Mouse (Mus musculus): Measurements from ENCODE around the gene Plod1. TPM values are rescaled to one million over a fixed set of nuclear protein-coding genes. Genes with fewer than 3 reads are reported as not detected.
A peak's percentile ranks its signal among the peaks of the same experiment; 100 is the strongest.

The Plod1 gene
- 46.3 and 48.4 TPM in 2 replicates for polyA plus RNA-seq (2015; fragmentation: Nextera tagmentation; extraction: Ambion mirVana)

DNA sequence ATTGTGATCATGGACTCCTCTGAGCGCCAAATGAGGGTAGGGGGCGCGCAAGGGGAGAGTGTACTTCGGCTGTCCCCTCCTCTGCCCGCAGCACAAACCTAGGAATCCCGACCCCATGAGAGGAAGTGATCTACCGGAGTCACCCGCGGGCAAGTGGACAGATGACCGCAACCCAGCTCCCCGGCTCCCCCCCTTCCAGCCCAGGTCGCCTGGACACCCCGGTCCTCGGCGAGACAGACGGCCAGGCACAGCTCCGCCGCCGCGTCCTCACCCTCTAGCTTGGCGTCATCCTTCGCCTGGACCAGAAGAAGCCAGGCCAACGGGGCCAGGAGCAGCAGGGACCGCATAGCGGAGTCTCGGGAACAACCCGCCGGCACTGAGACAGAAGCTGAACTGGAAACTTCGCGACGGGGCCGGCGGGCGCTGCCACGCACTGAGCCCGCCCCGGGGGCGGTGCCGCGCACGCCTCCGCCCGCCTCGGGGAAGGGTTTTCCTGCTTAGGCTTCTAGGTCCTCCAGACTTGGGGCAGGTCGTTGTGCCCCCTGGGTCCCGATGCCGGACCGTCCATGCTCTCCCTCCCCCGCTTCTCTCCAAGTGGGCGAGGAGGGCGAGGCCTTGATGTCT lies at the start of gene Plod1:
Gene Plod1 (minus strand): TSS at position 437 of the 624 bp plus-strand sequence.
- no peaks in the 10 kb centered on the region for H3K9me3 ChIP-seq
- H3K9ac ChIP-seq, result peak within 1 kb of the TSS; percentile 72
- peaks cover 33% of the 10 kb centered on the region for H3K4me1 ChIP-seq
- no peaks in the 10 kb centered on the region for H3K36me3 ChIP-seq
- H3K4me2 ChIP-seq, result peak within 1 kb of the TSS; percentile 75
- H3K4me3 ChIP-seq, result peak within 1 kb of the TSS; percentile 56
- ATAC-seq (ENCODE audit: borderline replicate concordance, extremely low read depth, low FRiP score, low TSS enrichment), result peak; percentile 67
- H3K27ac ChIP-seq, result peak within 1 kb of the TSS; percentile 56
- WGBS, result under 1% methylated on average over 46 of the region's 51 CpGs
- no peaks in the 10 kb centered on the region for H3K27me3 ChIP-seq

DNA sequence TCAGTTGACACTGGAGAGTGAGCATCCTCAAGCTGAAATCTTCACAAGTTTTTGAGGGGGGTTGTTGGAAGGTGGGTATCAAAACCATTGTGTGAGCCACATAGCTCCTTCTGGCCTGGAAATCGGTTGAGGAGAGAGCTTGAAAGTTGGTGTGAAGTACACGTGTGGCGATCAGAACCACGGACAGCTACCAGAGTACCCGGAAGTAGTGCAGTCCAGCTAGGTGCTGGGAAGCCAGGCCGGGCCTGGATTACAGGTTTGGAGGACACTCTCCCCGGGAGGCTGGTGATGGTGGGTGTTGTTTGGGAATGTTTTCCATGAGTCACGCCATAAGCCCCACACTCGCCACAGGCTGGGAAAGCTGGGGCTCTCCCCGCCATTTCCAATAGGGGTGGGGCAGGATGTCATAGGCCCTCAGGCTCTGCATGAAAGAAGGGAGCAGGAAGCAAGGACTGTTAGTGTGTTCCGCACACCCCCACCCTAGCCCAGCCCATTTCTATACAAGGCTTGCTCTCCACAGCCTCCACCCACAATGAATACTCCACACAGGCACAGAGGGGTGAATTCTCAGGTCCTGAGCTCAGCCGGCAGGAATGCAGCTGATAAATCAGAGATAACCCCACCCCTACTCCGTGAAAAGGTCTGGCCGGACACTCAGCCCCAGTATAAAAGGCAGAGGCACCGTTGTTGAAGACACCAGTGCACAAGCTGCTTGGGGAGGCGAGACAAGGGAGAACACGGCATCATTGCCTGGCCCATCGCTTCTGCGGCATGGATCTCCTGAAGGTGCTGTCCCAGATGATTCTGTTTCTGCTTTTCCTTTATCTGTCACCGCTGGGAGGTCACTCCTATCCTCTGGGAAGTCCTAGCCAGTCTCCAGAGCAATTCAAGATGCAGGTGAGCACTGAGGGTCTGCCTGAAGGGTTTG lies 48.9 kb upstream of the Plod1 start, which contains the start of gene Nppb:
Gene Nppb (plus strand): TSS at position 584 of the 928 bp plus-strand sequence.
- no peak within 1 kb of the TSS for H3K27ac ChIP-seq
- WGBS, result 26% methylated on average over 20 of the region's 20 CpGs
- H3K9ac ChIP-seq, result no peak within 1 kb of the TSS
- H3K4me3 ChIP-seq, result no peak within 1 kb of the TSS
- no peaks in the 10 kb centered on the region for H3K27me3 ChIP-seq
- H3K4me1 ChIP-seq, result no peaks in the 10 kb centered on the region
- H3K4me2 ChIP-seq, result no peak within 1 kb of the TSS
- H3K9me3 ChIP-seq, result no peaks in the 10 kb centered on the region
- ATAC-seq (ENCODE audit: borderline replicate concordance, extremely low read depth, low FRiP score, low TSS enrichment), result peak; percentile 31; the same call in 1 of the 2 replicates
- H3K36me3 ChIP-seq, result no peaks in the 10 kb centered on the region

DNA sequence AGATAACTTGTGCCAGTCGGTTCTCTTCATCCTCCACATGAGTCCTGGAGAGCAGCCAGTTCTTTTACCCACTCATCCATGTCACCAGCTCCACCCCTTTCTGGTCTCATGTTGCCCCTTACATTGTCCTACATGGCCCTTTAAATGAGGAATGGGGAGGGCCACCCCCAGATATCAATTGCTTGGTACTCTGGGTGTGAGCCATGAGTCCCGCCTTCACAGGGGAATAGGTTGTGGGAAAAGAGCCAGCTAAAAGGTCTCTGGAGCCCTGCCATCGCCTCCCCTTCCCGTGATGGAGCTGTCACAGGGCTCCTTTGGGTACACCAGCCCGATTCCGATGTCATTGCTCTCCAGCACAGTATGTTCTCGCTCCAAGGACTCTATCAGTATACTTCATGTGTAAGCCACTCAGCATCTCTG lies 42.9 kb upstream of the Plod1 start:
- H3K9me3 ChIP-seq, result no peaks in the 10 kb centered on the region
- no peak overlapping the region for H3K4me2 ChIP-seq
- H3K9ac ChIP-seq, result no peak overlapping the region
- H3K27me3 ChIP-seq, result no peaks in the 10 kb centered on the region
- 72% methylated on average over 7 of the region's 7 CpGs for WGBS
- no peak overlapping the region for H3K4me3 ChIP-seq
- H3K27ac ChIP-seq, result no peak overlapping the region
- H3K4me1 ChIP-seq, result no peaks in the 10 kb centered on the region
- H3K36me3 ChIP-seq, result no peaks in the 10 kb centered on the region
- no peak for ATAC-seq (ENCODE audit: borderline replicate concordance, extremely low read depth, low FRiP score, low TSS enrichment)

DNA sequence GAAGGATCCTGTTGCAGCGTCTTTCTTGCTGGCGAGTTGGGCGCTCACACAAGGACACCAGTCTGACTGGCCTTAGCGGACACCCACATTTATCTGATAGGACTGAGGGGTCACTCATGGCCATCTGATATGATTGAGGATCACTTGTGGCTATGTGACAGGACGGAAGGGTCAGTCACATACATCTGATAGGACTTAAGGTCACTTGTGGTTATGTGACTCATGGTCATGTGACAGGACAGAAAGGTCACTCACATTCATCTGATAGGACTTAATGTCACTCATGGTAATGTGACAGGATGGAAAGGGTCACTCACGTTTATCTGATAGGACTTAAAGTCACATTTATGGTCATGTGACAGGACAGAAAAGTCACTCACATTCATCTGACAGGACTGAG lies 41.8 kb upstream of the Plod1 start:
- H3K9ac ChIP-seq, result no peak overlapping the region
- no peak for ATAC-seq (ENCODE audit: borderline replicate concordance, extremely low read depth, low FRiP score, low TSS enrichment)
- no peak overlapping the region for H3K4me2 ChIP-seq
- 87% methylated on average over 6 of the region's 6 CpGs for WGBS
- H3K27me3 ChIP-seq, result no peaks in the 10 kb centered on the region
- H3K9me3 ChIP-seq, result no peaks in the 10 kb centered on the region
- no peaks in the 10 kb centered on the region for H3K4me1 ChIP-seq
- H3K36me3 ChIP-seq, result no peaks in the 10 kb centered on the region
- H3K27ac ChIP-seq, result no peak overlapping the region
- no peak overlapping the region for H3K4me3 ChIP-seq

DNA sequence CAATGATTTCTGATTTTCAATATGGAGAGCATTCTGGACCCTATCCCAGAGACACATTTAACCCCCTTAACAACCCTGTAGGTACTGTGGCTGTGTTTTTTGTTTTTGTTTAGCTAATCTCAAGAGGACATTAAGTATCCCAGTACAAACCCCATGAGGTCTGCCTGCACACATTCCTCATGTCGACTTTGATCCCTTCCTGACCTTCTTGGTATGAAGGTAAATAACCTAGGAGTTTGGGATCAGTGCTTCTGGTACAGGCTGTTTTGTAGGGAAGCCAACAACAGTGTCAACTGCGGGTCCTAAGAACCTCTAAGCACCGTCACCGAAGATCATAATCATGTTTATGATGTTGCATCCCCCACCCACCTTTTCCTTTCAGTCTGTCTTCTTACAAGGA lies 41.2 kb upstream of the Plod1 start:
- Histone ChIP-seq H3K4me3 (no peak overlapping the region), H3K27ac (no peak overlapping the region), H3K36me3 (no peaks in the 10 kb centered on the region), H3K4me2 (no peak overlapping the region), H3K4me1 (no peaks in the 10 kb centered on the region), H3K9ac (no peak overlapping the region), H3K27me3 (no peaks in the 10 kb centered on the region), H3K9me3 (no peaks in the 10 kb centered on the region)
- WGBS, result 72% methylated on average over 4 of the region's 4 CpGs
- no peak for ATAC-seq (ENCODE audit: borderline replicate concordance, extremely low read depth, low FRiP score, low TSS enrichment)

DNA sequence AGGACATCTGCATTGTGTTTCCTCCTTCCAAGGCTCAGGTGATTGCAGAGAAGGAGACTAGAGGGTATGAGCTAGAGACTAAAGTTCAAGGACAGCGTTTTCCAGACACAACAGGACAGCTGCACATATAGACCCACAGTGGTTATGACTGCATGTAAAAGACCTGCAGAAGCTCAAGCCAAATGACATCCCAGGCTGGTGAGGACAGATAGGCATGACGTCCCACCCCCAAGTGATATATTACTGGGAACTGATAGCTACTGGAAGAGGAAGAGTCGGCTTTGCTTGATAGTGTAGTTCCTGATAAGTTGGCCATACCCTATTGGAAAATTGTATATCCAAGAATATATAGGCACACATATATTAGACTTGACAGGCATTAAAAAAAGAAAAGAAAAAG lies 39.7 kb upstream of the Plod1 start:
- ATAC-seq (ENCODE audit: borderline replicate concordance, extremely low read depth, low FRiP score, low TSS enrichment), result no peak
- Histone ChIP-seq H3K4me2 (no peak overlapping the region), H3K4me1 (no peaks in the 10 kb centered on the region), H3K9me3 (no peaks in the 10 kb centered on the region), H3K27me3 (no peaks in the 10 kb centered on the region), H3K4me3 (no peak overlapping the region), H3K27ac (no peak overlapping the region), H3K9ac (no peak overlapping the region), H3K36me3 (no peaks in the 10 kb centered on the region)
- WGBS, result 68% methylated on average over 3 of the region's 3 CpGs

DNA sequence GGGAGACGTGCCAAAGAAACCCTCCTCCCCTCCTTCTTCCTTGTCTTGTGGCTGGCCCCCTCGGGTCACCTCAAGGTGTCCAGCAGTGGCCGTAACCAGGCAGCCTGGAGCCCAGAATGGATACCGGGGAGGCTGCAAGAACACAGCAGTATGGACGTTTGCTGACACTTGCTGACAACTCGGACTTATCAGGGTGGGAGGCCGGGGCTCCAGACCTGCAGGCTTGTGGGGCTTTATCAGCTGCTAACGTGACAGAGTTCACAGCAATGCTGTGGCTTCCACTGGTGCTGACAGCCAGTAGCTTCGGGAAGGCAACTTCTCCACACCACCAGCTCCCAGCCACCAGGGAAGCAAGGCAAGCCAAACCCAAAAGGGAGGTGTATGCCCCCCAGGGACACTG lies 32.8 kb upstream of the Plod1 start:
- no peak overlapping the region for H3K27ac ChIP-seq
- H3K4me1 ChIP-seq, result no peaks in the 10 kb centered on the region
- no peaks in the 10 kb centered on the region for H3K9me3 ChIP-seq
- 21% methylated on average over 8 of the region's 9 CpGs for WGBS
- H3K4me2 ChIP-seq, result no peak overlapping the region
- H3K4me3 ChIP-seq, result no peak overlapping the region
- H3K9ac ChIP-seq, result no peak overlapping the region
- ATAC-seq (ENCODE audit: borderline replicate concordance, extremely low read depth, low FRiP score, low TSS enrichment), result no peak
- no peaks in the 10 kb centered on the region for H3K36me3 ChIP-seq
- no peaks in the 10 kb centered on the region for H3K27me3 ChIP-seq

DNA sequence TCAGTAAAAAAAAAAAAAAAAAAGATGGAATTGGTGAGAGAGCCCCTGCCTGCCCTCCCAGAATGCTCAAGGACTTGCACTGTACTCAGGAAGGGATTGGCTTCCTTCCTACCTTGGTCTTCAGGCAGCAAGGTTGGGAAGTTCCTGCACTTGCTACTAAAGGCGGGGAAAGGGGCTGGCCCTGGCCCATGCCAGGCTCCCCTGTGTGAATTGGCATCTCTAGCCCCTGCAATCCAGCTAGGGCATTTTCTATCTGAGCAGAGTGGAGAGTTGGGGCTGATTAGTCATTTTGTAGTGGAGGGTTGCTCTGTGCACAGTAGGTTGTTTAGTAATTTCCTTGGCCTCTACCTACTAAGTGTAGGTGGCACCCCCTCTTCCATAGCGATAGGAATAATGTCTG lies 32.2 kb upstream of the Plod1 start:
- Histone ChIP-seq H3K4me2 (no peak overlapping the region), H3K9ac (no peak overlapping the region), H3K9me3 (no peaks in the 10 kb centered on the region), H3K36me3 (no peaks in the 10 kb centered on the region), H3K27me3 (no peaks in the 10 kb centered on the region), H3K4me3 (no peak overlapping the region), H3K4me1 (no peaks in the 10 kb centered on the region), H3K27ac (no peak overlapping the region)
- WGBS, result 63% methylated on average over 2 of the region's 2 CpGs
- ATAC-seq (ENCODE audit: borderline replicate concordance, extremely low read depth, low FRiP score, low TSS enrichment), result no peak

DNA sequence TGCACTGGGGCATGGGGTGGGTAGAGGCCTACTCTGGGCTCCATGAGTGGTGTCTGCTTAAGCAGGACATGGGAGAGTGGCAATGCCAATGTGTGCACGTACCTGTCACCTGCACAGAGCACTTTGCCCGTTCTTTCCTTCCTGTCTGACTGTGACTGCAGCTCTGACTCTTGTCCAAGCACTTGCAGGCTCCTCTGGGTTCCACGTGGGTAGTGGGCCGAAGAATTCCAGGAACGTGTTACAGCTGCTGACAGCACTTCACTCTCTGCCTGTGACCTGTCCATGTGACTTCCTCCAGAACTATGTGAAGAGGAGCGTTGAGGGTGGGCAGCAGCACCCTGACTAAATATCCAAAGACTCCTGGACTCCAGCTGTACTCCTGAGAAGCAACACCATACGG lies 29.1 kb upstream of the Plod1 start:
- H3K27me3 ChIP-seq, result no peaks in the 10 kb centered on the region
- H3K4me1 ChIP-seq, result no peaks in the 10 kb centered on the region
- H3K27ac ChIP-seq, result no peak overlapping the region
- H3K9ac ChIP-seq, result no peak overlapping the region
- 39% methylated on average over 7 of the region's 7 CpGs for WGBS
- H3K4me2 ChIP-seq, result no peak overlapping the region
- ATAC-seq (ENCODE audit: borderline replicate concordance, extremely low read depth, low FRiP score, low TSS enrichment), result no peak
- no peaks in the 10 kb centered on the region for H3K36me3 ChIP-seq
- H3K9me3 ChIP-seq, result no peaks in the 10 kb centered on the region
- H3K4me3 ChIP-seq, result no peak overlapping the region

DNA sequence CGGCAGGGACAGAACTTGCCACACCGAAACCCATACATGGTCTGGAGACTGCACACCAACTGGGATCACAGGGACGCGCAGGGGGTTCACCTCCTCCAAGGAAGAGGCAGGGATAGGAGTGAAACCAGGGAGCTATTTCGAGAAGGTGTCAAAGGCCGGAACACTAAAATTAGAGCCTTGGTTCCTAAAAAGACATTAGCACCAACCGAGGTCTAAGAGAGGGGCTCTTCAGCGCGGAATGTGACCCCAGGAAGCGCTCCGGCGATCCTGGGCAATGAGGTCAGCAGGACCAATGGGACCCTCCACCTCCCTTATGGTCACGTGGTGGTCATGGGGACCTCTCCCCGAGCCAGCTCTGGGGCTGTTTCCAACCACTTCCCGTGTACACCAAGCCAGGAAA lies 27.1 kb upstream of the Plod1 start:
- 83% methylated on average over 15 of the region's 15 CpGs for WGBS
- Histone ChIP-seq H3K27ac (no peak overlapping the region), H3K9me3 (no peaks in the 10 kb centered on the region), H3K27me3 (no peaks in the 10 kb centered on the region), H3K36me3 (no peaks in the 10 kb centered on the region), H3K4me2 (no peak overlapping the region), H3K4me1 (no peaks in the 10 kb centered on the region), H3K4me3 (no peak overlapping the region), H3K9ac (no peak overlapping the region)
- no peak for ATAC-seq (ENCODE audit: borderline replicate concordance, extremely low read depth, low FRiP score, low TSS enrichment)

DNA sequence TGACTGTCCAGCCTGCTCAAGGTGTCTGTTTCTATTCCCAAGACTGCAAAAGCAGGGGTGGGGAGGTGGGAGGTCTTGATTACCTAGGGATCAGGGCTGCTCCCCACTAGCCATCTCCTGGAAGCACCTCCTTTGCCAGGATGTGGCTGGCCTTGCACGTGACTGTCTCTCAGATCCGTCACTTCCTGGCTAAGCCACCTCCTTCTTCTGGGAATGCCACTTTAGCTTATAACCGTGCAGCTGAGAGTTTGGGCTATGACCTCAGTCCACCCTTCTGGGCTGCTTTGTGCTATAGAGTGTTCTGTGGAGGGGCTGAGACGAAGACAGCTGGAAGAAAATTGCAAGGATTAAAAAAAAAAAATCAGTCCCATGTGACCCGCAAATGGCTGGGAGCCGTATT lies 26.2 kb upstream of the Plod1 start:
- ATAC-seq (ENCODE audit: borderline replicate concordance, extremely low read depth, low FRiP score, low TSS enrichment), result no peak
- Histone ChIP-seq H3K27ac (no peak overlapping the region), H3K9ac (no peak overlapping the region), H3K27me3 (no peaks in the 10 kb centered on the region), H3K4me2 (no peak overlapping the region), H3K36me3 (no peaks in the 10 kb centered on the region), H3K4me3 (no peak overlapping the region), H3K4me1 (no peaks in the 10 kb centered on the region), H3K9me3 (no peaks in the 10 kb centered on the region)
- WGBS, result 41% methylated on average over 6 of the region's 6 CpGs

Measured in lung, embryonic 15.5 days (tissue).